ENCODE assay signal across 8 mouse cellular contexts in the genomic region with DNA sequence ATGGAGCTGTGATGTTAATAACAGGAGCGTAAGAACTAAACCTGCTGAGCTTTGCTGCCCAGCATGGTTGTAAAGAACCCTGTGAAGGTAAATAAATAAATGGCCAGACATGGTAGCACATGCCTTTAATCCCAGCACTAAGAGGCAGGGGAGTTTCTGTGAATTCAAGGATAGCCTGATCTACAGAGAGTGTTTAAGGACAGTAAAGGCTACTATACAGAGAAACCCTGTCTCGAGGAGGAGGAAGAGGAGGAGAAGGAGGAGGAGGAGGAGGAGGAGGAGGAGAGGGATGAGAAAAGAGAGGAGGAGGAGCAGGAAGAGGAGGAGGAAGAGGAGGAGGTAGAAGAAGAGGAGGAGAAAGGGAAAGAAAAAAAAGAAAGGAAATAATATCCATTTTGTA. TPM values are rescaled to one million over a fixed set of nuclear protein-coding genes. Genes with fewer than 3 reads are reported as not detected.
DNase-seq lines count a peak whose midpoint lies in the region; ATAC-seq and TF ChIP-seq lines count a peak whose summit lies in the region.

No protein-coding gene starts in this region.

- peak overlapping the region; percentile 99 for H3K4me2 ChIP-seq in liver, embryonic 11.5 days
- H3K4me2 ChIP-seq in limb, embryonic 12.5 days = peak overlapping the region; percentile 94

- H3K27ac ChIP-seq in liver, embryonic 11.5 days (ENCODE audit: low read depth, low read length) = no peak overlapping the region
- H3K27ac ChIP-seq in embryonic fibroblast, embryonic 13.5 days (ENCODE audit: insufficient read depth, low read length) = no peak overlapping the region
- peak overlapping the region; percentile 73; the same call in 1 of the 2 replicates for H3K27ac ChIP-seq in limb, embryonic 12.5 days

- TF ChIP-seq POLR2A in embryonic fibroblast, embryonic 13.5 days (IDR thresholded peaks at IDR 0.05; ENCODE audit: low read depth, low read length) = no peak

- no peak for ATAC-seq in liver, embryonic 11.5 days (replicated peaks; ENCODE audit: low FRiP score)
- ATAC-seq in limb, embryonic 12.5 days (ENCODE audit: insufficient number of reproducible peaks, insufficient read depth, low FRiP score, low TSS enrichment, low read depth) = 0 out of 2 replicates have a peak, but pooled peaks have one; percentile 44

- 54% methylated on average over 2 of the region's 2 CpGs for WGBS in liver, embryonic 11.5 days
- 38% methylated on average over 2 of the region's 2 CpGs for WGBS in limb, embryonic 12.5 days

- no peak for TF ChIP-seq CTCF in embryonic fibroblast, embryonic 13.5 days (IDR thresholded peaks at IDR 0.05; ENCODE audit: borderline replicate concordance, insufficient read depth, low read length)

- H3K9me3 ChIP-seq in liver, embryonic 11.5 days (ENCODE audit: control insufficient read depth, low read length) = no peaks in the 10 kb centered on the region
- H3K9me3 ChIP-seq in limb, embryonic 12.5 days = no peaks in the 10 kb centered on the region

- no peak overlapping the region; the same call in 1 of the 2 replicates for H3K9ac ChIP-seq in liver, embryonic 11.5 days (ENCODE audit: low read depth, low read length)
- no peak overlapping the region for H3K9ac ChIP-seq in limb, embryonic 12.5 days (replicated peaks)

- H3K36me3 ChIP-seq in liver, embryonic 11.5 days (ENCODE audit: control insufficient read depth, insufficient read depth, low read length) = no peaks in the 10 kb centered on the region
- 0 out of 2 replicates have a peak, but pooled peaks cover 2% of the 10 kb centered on the region for H3K36me3 ChIP-seq in limb, embryonic 12.5 days

- peak overlapping the region; percentile 66 for H3K4me3 ChIP-seq in liver, embryonic 11.5 days (ENCODE audit: low read depth, low read length)
- H3K4me3 ChIP-seq in embryonic fibroblast, embryonic 13.5 days (ENCODE audit: insufficient read depth, low read length) = 0 out of 2 replicates have a peak overlapping the region, but pooled peaks have one; percentile 3
- H3K4me3 ChIP-seq in limb, embryonic 12.5 days (replicated peaks) = peak overlapping the region; percentile 51

- H3K4me1 ChIP-seq in liver, embryonic 11.5 days (replicated peaks; ENCODE audit: control insufficient read depth, insufficient read depth, low read length) = peaks cover 11% of the 10 kb centered on the region
- H3K4me1 ChIP-seq in embryonic fibroblast, embryonic 13.5 days (ENCODE audit: control insufficient read depth, insufficient read depth, low read length) = no peaks in the 10 kb centered on the region
- peaks cover 12% of the 10 kb centered on the region for H3K4me1 ChIP-seq in limb, embryonic 12.5 days (replicated peaks)

- no peak for DNase-seq in liver, embryonic 11.5 days (ENCODE audit: low spot score)
- no peak for DNase-seq in liver
- DNase-seq in retina, postnatal 1 day = peak; percentile 11
- no peak for DNase-seq in cerebellum, adult 9-11 months
- DNase-seq in spleen, postnatal 36 days (ENCODE audit: low spot score in 2 of 2) = no peak
- no peak for DNase-seq in MN1 (ENCODE audit: low spot score)

- no peaks in the 10 kb centered on the region for H3K27me3 ChIP-seq in liver, embryonic 11.5 days (replicated peaks; ENCODE audit: control insufficient read depth, insufficient read depth, low read length)
- no peaks in the 10 kb centered on the region for H3K27me3 ChIP-seq in limb, embryonic 12.5 days

RNA-seq across cellular contexts. Expression of a gene that starts 0.4 kb away (rescaled TPM):
- polyA plus RNA-seq in liver, embryonic 11.5 days (2014; fragmentation: Nextera tagmentation; extraction: Ambion mirVana) = 4.5 and 4.6 TPM in 2 replicates
- polyA plus RNA-seq in embryonic fibroblast, embryonic 13.5 days (2011; ENCODE audit: insufficient read length, low read depth, missing spikeins) = 1.3 and 2.1 TPM in 2 replicates
- 6.7 and 7.1 TPM in 2 replicates for polyA plus RNA-seq in limb, embryonic 12.5 days (2016; fragmentation: Nextera tagmentation; extraction: Ambion mirVana)

RNA-seq across cellular contexts. Expression of a gene that starts 26.0 kb away (rescaled TPM):
- 2.3 and 2.5 TPM in 2 replicates for polyA plus RNA-seq in liver, embryonic 11.5 days (2014; fragmentation: Nextera tagmentation; extraction: Ambion mirVana)
- polyA plus RNA-seq in embryonic fibroblast, embryonic 13.5 days (2011; ENCODE audit: insufficient read length, low read depth, missing spikeins) = 15.2 and 16.4 TPM in 2 replicates
- 9.1 and 10.8 TPM in 2 replicates for polyA plus RNA-seq in limb, embryonic 12.5 days (2016; fragmentation: Nextera tagmentation; extraction: Ambion mirVana)

Comparison
In these comparisons a context has a peak if more than half of its experiments do, and no peak if none do; other contexts are left out.
1. H3K4me3 ChIP-seq: peak in every context shown above with its lines; median percentile 66 in liver, embryonic 11.5 days; 51 in limb, embryonic 12.5 days; 3 in embryonic fibroblast, embryonic 13.5 days.